Mouse (Mus musculus) limb, embryonic 13.5 days (tissue): ENCODE data around the gene Nudcd3. TPM values are rescaled to one million over a fixed set of nuclear protein-coding genes. Genes with fewer than 3 reads are reported as not detected.
A peak's percentile ranks its signal among the peaks of the same experiment; 100 is the strongest.

Experiments
- ATAC-seq: fragments of 200-750 bp; cut with Nextera tagmentation; 2 replicates; pipeline ENCODE4 v1.8.0; 2017; ENCODE audit warnings: low read depth, moderate number of reproducible peaks, moderate TSS enrichment; ENCODE audit not compliant: low FRiP score
- H3K27ac ChIP-seq: fragments of 300-500 bp; sonication (generic); 2 replicates; pipeline ENCODE4 v1.5.1; 2015; ENCODE audit warnings: inconsistent platforms, mild to moderate bottlenecking, moderate library complexity
- H3K27me3 ChIP-seq: fragments of 300-500 bp; sonication (generic); 2 replicates; pipeline ENCODE4 v1.6.1; 2015; ENCODE audit warnings: mild to moderate bottlenecking, inconsistent platforms
- H3K36me3 ChIP-seq: fragments of 300-500 bp; sonication (generic); 2 replicates; pipeline ENCODE4 v1.6.1; 2015; ENCODE audit warnings: inconsistent platforms, mild to moderate bottlenecking, moderate library complexity
- H3K4me1 ChIP-seq: fragments of 300-500 bp; sonication (generic); 2 replicates; pipeline ENCODE4 v1.6.1; 2015; ENCODE audit warnings: inconsistent platforms
- H3K4me2 ChIP-seq: fragments of 300-500 bp; sonication (generic); replicated peaks from 2 replicates; pipeline ENCODE4 v1.6.1; 2015; ENCODE audit warnings: inconsistent platforms, mild to moderate bottlenecking, moderate library complexity
- H3K4me3 ChIP-seq: fragments of 300-500 bp; sonication (generic); 2 replicates; pipeline ENCODE4 v1.5.1; 2015; ENCODE audit warnings: moderate library complexity, mild to moderate bottlenecking, inconsistent platforms
- H3K9ac ChIP-seq: fragments of 300-500 bp; sonication (generic); 2 replicates; pipeline ENCODE4 v1.6.1; 2015; ENCODE audit warnings: mild to moderate bottlenecking, inconsistent platforms
- H3K9me3 ChIP-seq: fragments of 300-500 bp; sonication (generic); 2 replicates; pipeline ENCODE4 v1.6.1; 2016; ENCODE audit warnings: inconsistent platforms
- WGBS: fragments of 180-500 bp; shearing (Covaris S2); methylation state at CpG from one replicate; pipeline ENCODE4 v1.1.7; 2015; 5-methylcytosine and 5-hydroxymethylcytosine counted together
- polyA plus RNA-seq: library from polyadenylated mRNA; unstranded; fragments of >200 nt; fragmentation: Nextera tagmentation; extraction: Ambion mirVana; gene quantifications from 2 replicates; pipeline ENCODE4 v1.2.1, GENCODE M21; 2015

Gene Nudcd3
- polyA plus RNA-seq, 1 experiment from 2014 or later, result 44.0 TPM

- under 1% methylated on average over 69 of the region's 95 CpGs for WGBS
- Histone ChIP-seq H3K9ac (peak overlapping the region; percentile 56), H3K27ac (no peak overlapping the region), H3K4me3 (peak overlapping the region; percentile 60), H3K9me3 (no peaks in the 10 kb centered on the region), H3K36me3 (no peaks in the 10 kb centered on the region), H3K4me1 (peaks cover 26% of the 10 kb centered on the region), H3K27me3 (peaks cover 99% of the 10 kb centered on the region), H3K4me2 (peak overlapping the region; percentile 95)
- ATAC-seq, result 0 out of 2 replicates have a peak, but pooled peaks have one; percentile 45
Measured at GRCm38 (mm10) chr11:6065551-6066121, 134.6 kb downstream of the Nudcd3 start.

- ATAC-seq, result no peak
- Histone ChIP-seq H3K4me3 (peak overlapping the region; percentile 60), H3K27me3 (peaks cover 99% of the 10 kb centered on the region), H3K36me3 (no peaks in the 10 kb centered on the region), H3K4me2 (peak overlapping the region; percentile 95), H3K4me1 (peaks cover 26% of the 10 kb centered on the region), H3K27ac (no peak overlapping the region), H3K9me3 (no peaks in the 10 kb centered on the region), H3K9ac (peak overlapping the region; percentile 56)
- 2% methylated on average over 45 of the region's 55 CpGs for WGBS
Measured at GRCm38 (mm10) chr11:6065046-6065521, 135.1 kb downstream of the Nudcd3 start.

- no peak for ATAC-seq
- H3K9ac ChIP-seq, result peak overlapping the region; percentile 56
- 4% methylated on average over 30 of the region's 30 CpGs for WGBS
Measured at GRCm38 (mm10) chr11:6064215-6065045, 135.8 kb downstream of the Nudcd3 start.

GRCm38 (mm10) chr11:6063501-6064214 is 136.6 kb downstream of the Nudcd3 start:
- Histone ChIP-seq H3K27ac (no peak overlapping the region), H3K4me3 (peak overlapping the region; percentile 60; the same call in 1 of the 2 replicates), H3K9me3 (no peaks in the 10 kb centered on the region), H3K27me3 (peaks cover 93% of the 10 kb centered on the region), H3K9ac (no peak overlapping the region), H3K36me3 (no peaks in the 10 kb centered on the region), H3K4me1 (peaks cover 26% of the 10 kb centered on the region), H3K4me2 (no peak overlapping the region)
- WGBS, result 42% methylated on average over 17 of the region's 17 CpGs
- no peak for ATAC-seq

More at GRCm38 (mm10) chr11:6064215-6065045, 135.8 kb downstream of the Nudcd3 start:
- Histone ChIP-seq H3K4me3 (peak overlapping the region; percentile 60), H3K4me1 (peaks cover 26% of the 10 kb centered on the region), H3K36me3 (no peaks in the 10 kb centered on the region), H3K27ac (no peak overlapping the region), H3K27me3 (peaks cover 95% of the 10 kb centered on the region), H3K4me2 (peak overlapping the region; percentile 95), H3K9me3 (no peaks in the 10 kb centered on the region)

- Histone ChIP-seq H3K4me2 (no peak overlapping the region), H3K9me3 (no peaks in the 10 kb centered on the region), H3K27me3 (peaks cover 87% of the 10 kb centered on the region), H3K27ac (no peak overlapping the region), H3K36me3 (no peaks in the 10 kb centered on the region), H3K4me1 (peaks cover 24% of the 10 kb centered on the region), H3K4me3 (no peak overlapping the region), H3K9ac (no peak overlapping the region)
- no peak for ATAC-seq
- WGBS, result 87% methylated on average over 7 of the region's 7 CpGs
Measured at GRCm38 (mm10) chr11:6063065-6063464, 137.2 kb downstream of the Nudcd3 start.

- no peak for ATAC-seq
- H3K4me2 ChIP-seq, result no peak overlapping the region
- H3K4me3 ChIP-seq, result no peak overlapping the region
- no peak overlapping the region for H3K27ac ChIP-seq
- no peaks in the 10 kb centered on the region for H3K36me3 ChIP-seq
- no peak overlapping the region for H3K9ac ChIP-seq
- 88% methylated on average over 11 of the region's 11 CpGs for WGBS
- H3K4me1 ChIP-seq, result peaks cover 21% of the 10 kb centered on the region
- H3K9me3 ChIP-seq, result no peaks in the 10 kb centered on the region
- H3K27me3 ChIP-seq, result peaks cover 80% of the 10 kb centered on the region
Measured at GRCm38 (mm10) chr11:6062329-6062728, 137.9 kb downstream of the Nudcd3 start.

GRCm38 (mm10) chr11:6061891-6062290 is 138.3 kb downstream of the Nudcd3 start:
- Histone ChIP-seq H3K27ac (no peak overlapping the region), H3K4me2 (no peak overlapping the region), H3K4me1 (peaks cover 21% of the 10 kb centered on the region), H3K36me3 (no peaks in the 10 kb centered on the region), H3K9ac (no peak overlapping the region), H3K9me3 (no peaks in the 10 kb centered on the region), H3K27me3 (peaks cover 77% of the 10 kb centered on the region), H3K4me3 (no peak overlapping the region)
- ATAC-seq, result no peak
- 81% methylated on average over 5 of the region's 5 CpGs for whole genome bisulfite sequencing

- Histone ChIP-seq H3K27ac (no peak overlapping the region), H3K9me3 (no peaks in the 10 kb centered on the region), H3K4me1 (peaks cover 5% of the 10 kb centered on the region), H3K27me3 (peaks cover 61% of the 10 kb centered on the region), H3K4me3 (no peak overlapping the region), H3K36me3 (no peaks in the 10 kb centered on the region), H3K4me2 (no peak overlapping the region), H3K9ac (no peak overlapping the region)
- ATAC-seq, result no peak
- 92% methylated on average over 10 of the region's 10 CpGs for WGBS
Measured at GRCm38 (mm10) chr11:6059162-6059561, 141.1 kb downstream of the Nudcd3 start.

Other genes with a start within 250 kb of the Nudcd3 start
- 64.4 and 66.6 TPM in 2 replicates for gene Ykt6, start 244.7 kb downstream of the Nudcd3 start, polyA plus RNA-seq
- gene Camk2b, start 134.1 kb downstream of the Nudcd3 start, polyA plus RNA-seq, result 1.6 and 1.7 TPM in 2 replicates
- 0.31 and 0.75 TPM in 2 replicates for gene A730071L15Rik, start 386 bp downstream of the Nudcd3 start, polyA plus RNA-seq
- gene Npc1l1, start 29.7 kb upstream of the Nudcd3 start, polyA plus RNA-seq, result 0.03 and 0.06 TPM in 2 replicates
- gene Ddx56, start 67.4 kb upstream of the Nudcd3 start, polyA plus RNA-seq, result 98.1 and 101 TPM in 2 replicates
- 109 and 113 TPM in 2 replicates for gene Tmed4, start 74.5 kb upstream of the Nudcd3 start, polyA plus RNA-seq
- gene Ogdh, start 91.2 kb upstream of the Nudcd3 start, polyA plus RNA-seq, result 84.1 and 95.0 TPM in 2 replicates
- gene Zmiz2, start 188.7 kb upstream of the Nudcd3 start, polyA plus RNA-seq, result 10.1 and 10.3 TPM in 2 replicates
- gene Ppia, start 215.0 kb upstream of the Nudcd3 start, polyA plus RNA-seq, result 4,950 and 5,155 TPM in 2 replicates
- 657 and 704 TPM in 2 replicates for gene H2afv, start 244.0 kb upstream of the Nudcd3 start, polyA plus RNA-seq